Mouse (Mus musculus) adrenal gland, postnatal 4 days (tissue): ENCODE measurements around the gene Vti1a. TPM values are rescaled to one million over a fixed set of nuclear protein-coding genes. Genes with fewer than 3 reads are reported as not detected.

Experiments
- DNase-seq, 2 experiments: peaks; one replicate each; pipeline ENCODE4 v3.0.0; 2021 to 2022; ENCODE audit warnings: low spot score in 2 of 2, mixed read lengths in 2 of 2
- total RNA-seq, 2 experiments: library from RNA; stranded (reverse); gene quantifications; 2 replicates each; pipeline ENCODE4 v1.2.3; 2021

The Vti1a gene
- total RNA-seq, 2 experiments from 2014 or later: 37.4 to 38.1 TPM

DNA sequence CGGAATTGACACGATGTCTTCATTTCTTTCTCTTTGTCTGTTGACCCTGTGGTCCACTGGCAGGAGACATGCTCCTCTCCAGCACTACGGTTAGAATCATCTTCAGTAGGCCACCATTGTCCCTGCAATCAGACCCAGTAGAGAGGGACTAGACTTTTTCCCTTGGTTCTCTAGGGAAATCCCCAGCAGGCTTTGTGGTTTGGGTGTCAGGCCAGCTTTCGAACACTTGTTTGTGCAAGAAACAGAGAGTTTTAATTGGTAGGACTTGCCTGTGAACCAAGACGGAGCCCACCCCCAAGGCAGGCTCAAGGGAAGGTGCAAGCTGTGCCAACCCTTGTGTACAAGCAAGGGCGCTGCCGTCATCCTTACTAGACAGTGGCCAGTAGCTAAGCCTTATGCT is 302.5 kb downstream of the Vti1a start:
- DNase-seq: no peak

DNA sequence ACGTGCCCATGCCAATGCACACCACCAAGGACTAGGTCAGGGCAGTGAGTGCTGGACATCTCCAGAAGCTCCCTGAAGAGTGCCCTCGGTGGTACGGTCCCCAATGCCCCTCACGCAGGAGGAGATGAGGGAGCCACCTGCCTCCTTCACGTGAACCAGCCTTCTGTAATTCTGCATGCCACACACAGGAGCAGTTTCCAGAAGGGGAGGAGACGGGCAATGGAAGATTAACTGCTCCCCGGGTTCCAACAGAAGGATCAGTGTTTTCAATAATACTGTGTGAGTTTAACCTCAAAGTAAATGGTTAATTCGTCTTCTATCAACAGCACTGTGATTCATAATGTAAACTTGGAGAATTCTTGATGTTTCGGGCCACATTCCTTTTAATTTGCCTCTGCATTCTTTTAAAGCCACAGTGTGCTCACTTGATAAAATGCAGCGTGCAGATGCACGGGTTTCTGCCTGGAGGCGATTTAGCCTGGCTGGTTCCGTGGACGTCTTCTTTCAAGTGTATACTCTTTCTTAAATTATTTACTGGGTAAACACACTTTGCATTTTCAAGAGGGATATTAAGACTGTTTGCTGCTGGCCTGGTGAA is 304.4 kb downstream of the Vti1a start:
- no peak for DNase-seq

DNA sequence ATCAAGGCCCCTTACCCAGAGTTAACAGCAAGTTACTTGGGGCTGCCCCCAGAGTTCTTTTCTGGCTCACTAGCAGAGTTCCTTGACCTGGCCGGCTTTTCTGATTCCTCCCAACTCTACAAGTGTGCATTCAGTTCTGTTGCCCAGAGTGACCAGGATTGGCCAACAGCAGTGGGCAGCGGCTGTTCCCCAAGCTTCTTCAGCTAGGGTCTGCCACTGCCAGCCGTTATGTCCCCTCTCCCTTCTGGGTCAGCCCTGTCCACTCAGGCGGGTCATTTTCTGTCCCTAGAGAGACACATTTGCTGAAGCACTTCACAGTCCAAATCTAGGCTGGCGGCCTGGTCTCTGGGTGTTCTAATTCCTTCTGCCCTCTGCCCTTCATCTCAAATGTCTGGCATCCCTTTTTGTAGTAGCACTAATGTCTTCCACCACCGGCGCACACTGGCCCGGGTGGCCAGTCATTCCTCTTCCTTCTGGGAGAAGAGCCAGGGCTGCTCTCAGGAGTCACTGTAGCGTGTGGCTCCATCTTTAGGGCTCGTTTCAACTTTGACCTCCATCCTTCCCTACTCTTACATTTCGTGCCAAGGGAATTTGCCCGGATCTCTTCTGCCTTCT is 305.0 kb downstream of the Vti1a start:
- DNase-seq: no peak

DNA sequence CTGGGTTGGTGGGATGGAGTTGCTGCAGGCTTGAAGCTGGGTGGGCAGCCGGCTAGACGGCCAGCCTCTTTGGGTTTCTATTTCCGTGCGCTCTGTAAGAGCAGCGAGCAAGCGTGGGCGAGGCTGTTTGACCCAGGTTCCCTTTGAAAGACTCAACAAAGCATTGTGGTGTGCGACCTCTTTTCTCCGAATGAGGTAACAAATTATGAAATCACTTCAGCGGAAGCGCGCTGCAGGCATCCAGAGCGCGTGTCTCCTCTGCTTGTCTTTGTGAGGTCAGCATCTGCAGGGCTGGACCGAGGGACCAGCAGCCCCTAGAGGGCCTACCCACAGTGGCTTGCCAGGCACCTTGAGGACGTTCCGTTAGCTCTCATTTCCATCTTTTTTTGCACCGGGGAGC is 306.7 kb downstream of the Vti1a start:
- DNase-seq: no peak

DNA sequence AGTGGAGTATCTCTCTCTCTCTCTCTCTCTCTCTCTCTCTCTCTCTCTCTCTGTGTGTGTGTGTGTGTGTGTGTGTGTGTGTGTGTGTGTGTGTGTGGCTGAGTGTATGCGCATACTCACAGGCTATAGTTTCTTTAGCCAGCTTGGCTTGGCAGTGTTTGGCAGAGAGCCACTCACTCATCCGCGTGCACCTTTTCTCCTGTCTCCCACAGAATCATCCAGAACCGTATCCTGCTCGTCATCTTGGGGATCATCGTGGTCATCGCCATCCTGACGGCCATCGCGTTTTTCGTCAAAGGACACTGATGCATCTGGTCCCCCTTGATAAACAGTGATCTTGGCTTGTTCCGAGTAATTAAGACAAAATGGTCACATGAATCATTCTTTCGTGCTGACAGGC is 307.5 kb downstream of the Vti1a start:
- no peak for DNase-seq

DNA sequence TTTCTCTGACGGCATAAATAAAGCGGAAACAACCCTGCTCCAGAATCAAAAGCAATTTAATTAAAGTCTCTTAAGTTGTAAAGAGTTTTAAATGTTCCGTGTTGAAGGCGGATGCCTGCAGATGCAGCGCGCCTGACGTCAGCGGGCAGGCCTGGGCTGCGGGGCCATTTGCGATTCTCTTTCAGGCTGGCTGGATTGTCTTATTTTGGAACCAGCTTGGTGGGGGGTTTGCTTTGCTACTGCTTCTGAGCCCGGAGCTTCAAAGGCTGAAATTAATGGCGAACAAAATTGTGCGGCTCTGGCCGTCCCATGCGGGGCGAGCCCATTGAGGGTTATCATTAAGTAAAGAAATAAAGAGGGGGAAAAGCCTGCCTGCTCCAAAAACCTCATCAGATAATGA is 310.4 kb downstream of the Vti1a start:
- DNase-seq: no peak

DNA sequence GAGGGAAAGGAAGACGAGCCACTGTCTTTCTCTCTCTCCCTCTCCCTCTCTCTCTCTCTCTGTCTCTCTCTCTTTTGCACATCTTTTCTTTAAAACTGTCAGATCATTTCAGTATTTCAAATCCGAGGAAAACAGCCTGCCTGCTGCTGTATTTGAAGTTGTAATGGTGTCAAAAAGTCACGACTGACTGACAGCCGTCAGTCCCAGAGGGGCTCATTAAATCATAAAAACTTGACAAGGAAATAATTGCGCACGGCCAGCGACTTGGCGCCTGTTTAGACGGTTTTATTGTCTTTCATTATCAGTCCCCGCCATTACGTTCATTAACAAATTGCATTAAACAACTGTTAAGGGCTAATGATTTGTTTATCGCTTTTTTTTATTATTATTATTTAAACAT is 310.9 kb downstream of the Vti1a start:
- no peak for DNase-seq

DNA sequence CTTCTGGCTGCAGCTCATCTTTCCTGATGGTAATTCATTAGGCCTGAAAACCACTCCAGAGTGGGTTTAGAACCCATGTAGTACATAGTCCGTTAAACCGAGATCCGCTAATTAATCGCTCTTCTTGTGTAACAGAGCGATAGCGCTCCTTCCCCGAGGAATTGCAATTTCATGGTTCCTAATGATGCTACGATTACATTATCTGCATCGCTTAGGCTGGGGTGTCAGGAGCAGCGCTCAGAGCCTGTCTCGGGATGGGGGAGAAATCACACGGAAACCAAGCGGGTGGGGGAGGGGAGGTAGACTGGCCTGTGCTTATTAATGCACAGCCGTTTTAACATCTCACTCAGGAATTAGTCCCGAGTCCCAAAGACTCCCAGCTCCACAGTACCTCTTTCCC is 319.4 kb downstream of the Vti1a start:
- no peak for DNase-seq

DNA sequence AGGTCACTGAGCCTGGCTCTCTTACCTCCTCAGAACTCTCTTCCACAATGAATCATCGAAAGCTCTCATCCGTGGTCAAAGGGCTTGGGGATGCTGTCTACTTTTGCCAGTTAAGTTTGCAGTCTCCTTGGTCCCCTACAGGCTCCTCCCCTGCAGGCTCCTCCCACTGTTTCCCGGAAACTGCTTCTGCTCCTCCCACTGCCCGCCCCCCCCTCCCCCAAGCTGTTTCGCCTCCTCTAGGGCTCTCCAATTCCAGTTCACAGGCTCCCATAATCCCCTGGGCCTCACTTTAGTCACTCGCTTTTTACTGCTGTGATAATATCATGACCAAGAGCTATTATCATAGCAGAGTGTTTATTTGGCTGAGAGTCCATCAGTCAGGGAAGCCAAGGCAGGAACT is 324.2 kb downstream of the Vti1a start:
- no peak for DNase-seq

DNA sequence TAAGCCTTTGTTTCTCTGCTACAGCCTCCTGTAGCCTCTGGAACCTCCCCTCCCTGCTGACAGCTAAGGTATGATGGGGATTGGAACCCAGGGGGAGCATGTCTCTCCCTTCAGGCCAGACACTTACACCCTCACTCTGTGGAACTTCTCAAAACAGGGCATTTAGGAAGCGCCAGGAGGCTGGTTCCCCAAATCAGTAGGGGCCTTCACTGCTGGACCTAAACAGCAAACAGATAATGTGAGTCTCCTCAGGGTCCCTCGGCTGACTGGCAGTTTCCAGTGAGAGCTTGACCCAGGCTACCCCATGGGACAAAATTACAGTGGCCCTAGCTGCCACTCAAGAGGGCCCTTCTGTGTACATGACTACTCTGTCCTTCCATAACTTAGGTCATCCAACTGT is 325.8 kb downstream of the Vti1a start:
- DNase-seq: no peak

DNA sequence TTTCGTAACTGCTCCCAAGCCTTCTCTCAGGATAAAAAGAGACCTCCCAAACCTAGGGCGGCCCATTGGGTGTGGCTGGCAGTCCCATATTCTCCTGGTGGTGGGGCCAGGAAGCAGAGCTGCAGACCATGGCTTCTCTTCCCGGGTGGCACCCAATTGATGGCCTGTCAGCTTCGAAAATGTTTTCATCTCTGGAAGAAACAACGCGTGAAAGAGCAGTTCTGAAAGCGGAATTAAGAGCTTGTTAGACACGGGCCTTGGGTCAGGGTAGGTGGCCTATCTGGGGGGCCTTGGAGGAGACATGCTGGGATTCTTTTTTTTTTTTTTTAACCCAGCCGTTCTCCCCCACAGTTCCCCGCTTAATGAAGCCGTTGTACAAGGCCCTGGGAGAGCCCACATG is 326.3 kb downstream of the Vti1a start:
- DNase-seq: no peak

DNA sequence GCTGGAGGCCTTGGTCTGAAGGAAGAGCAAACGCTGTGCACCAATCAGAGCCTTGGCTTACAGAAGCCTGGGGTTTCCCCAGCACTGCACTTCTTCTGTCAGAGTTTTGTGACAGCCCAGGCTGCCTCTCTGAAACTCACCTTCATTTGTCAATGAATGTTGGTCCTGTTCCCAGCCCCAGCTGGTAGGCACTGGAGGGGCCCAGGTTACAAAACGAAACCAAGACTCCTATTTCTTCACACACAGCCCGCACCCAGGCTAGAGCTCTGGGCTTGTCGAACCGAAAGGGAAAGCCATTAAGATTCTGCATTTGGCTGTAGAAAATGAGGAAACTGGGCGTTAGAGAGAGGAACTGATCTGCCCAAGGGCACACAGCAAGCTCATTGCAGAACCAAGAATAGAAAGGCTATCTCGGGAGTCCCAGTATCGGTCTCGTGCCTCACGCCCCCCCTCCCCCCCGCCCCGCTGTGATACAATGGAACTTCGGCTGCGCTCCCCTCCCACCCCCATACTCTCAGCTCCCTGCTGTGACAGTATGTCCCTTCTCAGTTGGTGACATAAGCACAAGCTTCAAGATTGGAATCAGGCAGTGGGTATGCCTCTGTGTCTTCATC is 327.3 kb downstream of the Vti1a start:
- no peak for DNase-seq

DNA sequence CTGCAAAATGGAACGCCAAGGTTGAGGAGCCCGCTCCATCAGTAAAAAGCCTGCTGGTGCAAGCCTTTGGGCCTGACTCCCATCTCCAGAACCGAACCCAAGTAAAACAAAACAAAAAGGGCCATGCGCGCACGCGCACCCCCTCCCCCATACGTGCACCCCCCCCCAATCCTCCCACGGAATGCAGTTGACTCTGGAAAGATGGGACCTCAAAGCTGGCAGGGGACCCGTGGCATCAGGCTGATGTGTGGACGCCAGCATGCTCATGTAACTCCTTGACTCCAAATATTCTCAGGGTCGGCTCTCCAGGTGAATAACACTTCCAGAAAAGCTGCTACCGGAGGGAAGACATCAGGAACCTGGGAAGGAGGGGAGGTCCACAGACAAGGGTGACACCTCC is 327.8 kb downstream of the Vti1a start:
- no peak for DNase-seq

DNA sequence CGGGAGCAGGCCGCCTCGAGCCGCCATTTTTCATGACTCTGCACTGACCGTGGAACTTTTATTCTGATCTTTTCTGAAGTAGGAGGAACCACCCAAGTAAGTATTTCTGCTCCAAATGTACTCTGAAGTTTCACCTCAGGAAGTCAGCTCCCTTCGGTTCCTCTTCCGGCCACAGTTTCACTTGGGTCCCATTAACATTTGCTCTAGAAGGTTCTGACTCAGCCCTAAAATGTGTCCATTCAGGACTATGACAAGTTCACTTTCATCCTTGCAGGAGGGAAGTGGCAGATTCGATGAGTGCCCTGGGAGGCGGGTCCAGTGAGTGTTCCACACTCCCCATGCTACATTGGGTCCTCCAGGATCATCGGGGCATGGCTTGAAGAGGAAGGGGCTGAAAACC is 333.3 kb downstream of the Vti1a start:
- DNase-seq: no peak

DNA sequence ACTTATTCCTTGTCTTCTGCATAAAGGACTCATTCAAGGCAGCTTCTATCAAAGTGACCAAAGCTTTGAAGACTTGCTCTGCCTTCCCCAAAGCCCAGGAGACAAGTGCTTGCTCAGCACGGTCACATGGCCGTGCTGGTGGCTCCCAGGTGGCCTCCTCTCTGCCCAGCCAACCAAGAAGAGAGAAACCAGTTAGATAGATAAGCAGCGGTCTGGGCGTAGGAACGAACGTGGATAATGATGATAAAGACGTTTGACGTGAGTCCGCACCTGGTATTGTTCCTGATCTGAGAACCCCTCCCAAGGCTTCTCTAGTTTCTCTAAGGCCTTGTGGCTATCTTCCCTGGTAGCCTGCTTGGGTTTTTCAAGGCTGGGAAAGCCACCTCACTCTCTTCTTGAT is 334.9 kb downstream of the Vti1a start:
- DNase-seq: no peak

DNA sequence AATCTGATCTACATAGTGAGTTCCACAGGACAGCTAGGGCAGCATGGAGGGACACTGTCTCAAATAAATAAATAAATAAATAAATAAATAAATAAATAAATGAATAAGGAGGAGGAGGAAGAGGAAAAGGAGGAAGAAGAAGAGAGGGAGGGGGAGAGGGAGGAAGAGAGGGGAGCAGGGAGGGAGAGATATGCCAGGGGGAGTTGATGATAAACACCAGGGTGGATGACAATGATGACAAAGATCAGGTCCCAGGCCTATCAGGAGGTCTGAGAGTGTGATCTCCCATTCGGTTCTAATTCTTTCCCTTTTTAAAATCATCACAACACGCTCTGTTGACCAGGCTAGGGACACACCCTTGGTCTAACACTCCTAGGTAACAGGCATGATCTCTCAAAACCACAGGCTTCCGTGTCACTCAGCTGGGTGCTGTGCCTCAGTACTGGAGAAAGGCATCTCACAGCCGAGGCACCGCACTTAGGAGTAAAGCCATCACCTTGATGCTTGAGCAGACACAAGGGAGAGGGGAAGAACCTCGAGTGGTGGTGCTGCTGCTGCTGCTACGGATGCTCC is 336.7 kb downstream of the Vti1a start:
- DNase-seq: no peak

DNA sequence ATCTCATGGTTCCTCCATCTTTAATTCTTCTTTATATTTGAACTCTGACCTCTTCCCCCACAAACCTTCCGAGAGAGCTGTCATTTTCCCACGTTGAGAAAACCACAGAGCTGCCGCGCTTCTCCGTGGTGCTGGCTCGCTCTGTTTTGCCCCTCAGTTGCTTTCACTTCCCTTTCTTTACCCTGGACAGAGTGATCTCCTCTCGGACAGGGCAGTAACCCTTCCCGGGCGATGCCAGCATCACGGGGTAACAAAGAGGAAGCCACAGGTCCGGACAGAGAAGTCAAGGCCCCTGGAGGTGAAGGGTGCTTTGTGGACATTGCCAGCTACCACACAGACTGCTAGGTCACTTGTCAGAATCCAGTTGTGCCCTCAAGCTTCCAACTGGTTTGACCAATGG is 344.1 kb downstream of the Vti1a start:
- no peak for DNase-seq

DNA sequence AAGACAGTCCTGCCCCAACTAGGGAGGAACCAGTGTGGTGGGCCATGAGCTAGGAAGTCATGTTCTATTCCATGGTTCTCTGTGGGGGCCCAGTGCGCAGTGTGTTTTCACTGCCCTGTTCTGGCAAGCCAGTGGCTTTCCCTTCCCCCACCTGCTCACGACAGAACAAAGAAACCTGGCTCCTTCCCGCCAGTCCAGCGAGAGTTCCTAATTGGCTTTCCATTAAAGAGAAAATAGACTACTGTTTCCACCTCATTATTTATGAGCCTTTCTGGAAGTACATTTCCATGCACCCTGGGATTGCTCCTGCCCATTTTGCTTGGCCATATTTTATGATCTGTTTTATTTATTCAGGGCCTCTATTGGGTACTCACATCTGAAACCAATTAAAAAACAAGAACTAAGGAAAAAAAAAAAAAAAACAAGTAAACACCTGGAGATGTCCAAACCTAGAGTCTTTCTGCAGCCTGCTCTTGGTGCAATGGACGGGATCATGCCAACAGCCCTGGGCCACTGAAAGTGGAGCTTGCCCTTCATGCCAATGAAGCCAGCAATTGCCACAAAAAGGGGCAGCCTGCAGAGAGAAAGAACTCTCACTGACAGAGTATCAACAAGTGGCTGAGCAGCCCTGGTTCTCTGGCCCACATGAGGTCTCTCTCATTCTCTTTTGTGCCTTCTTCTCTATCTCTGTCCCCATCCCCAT is 346.6 kb downstream of the Vti1a start:
- no peak for DNase-seq

DNA sequence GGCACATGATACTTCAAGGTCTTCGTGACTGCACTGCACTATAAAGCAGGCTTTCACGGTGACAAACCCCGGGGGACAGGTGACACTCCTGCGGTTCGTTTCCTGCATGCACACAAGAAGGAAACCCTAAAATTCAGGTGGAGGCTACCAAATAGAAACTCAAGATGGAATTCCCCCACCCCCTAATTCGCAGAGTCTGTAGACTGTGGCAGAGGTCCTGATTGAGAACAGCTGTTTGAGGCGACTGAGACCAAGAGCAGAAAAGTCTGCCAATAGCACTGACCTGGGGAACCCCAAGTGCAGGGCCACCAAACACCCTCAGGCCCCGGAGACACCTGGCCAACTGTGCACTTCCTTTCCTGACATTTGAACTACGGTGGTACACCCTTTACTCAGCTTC is 351.7 kb downstream of the Vti1a start:
- no peak for DNase-seq

DNA sequence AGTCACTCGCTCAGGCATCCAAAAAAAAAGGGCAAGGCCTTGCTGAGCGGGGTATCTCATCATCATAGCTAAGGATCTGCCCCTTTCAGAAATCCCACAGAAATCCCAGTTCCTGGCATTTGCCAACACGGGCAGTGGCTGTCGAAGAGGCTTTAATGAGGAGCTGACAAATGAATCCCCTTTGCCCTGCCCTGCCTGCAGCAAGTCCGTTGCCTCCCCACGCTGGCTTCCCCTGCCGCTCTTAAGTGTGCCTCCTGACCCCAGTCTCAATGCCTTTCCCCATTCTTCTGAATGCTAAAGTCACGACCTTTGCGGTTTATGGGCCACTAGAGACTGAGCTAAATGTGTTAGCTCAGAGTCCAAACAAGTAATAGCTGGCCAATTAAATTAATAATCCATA is 352.8 kb downstream of the Vti1a start:
- no peak for DNase-seq
